Mouse (Mus musculus): ENCODE results near the gene Sh3rf3. TPM values are rescaled to one million over a fixed set of nuclear protein-coding genes. Genes with fewer than 3 reads are reported as not detected.
A peak's percentile ranks its signal among the peaks of the same experiment; 100 is the strongest.

The Sh3rf3 gene
- total RNA-seq, 2 experiments from 2014 or later, result 83.7 to 97.9 TPM

DNA sequence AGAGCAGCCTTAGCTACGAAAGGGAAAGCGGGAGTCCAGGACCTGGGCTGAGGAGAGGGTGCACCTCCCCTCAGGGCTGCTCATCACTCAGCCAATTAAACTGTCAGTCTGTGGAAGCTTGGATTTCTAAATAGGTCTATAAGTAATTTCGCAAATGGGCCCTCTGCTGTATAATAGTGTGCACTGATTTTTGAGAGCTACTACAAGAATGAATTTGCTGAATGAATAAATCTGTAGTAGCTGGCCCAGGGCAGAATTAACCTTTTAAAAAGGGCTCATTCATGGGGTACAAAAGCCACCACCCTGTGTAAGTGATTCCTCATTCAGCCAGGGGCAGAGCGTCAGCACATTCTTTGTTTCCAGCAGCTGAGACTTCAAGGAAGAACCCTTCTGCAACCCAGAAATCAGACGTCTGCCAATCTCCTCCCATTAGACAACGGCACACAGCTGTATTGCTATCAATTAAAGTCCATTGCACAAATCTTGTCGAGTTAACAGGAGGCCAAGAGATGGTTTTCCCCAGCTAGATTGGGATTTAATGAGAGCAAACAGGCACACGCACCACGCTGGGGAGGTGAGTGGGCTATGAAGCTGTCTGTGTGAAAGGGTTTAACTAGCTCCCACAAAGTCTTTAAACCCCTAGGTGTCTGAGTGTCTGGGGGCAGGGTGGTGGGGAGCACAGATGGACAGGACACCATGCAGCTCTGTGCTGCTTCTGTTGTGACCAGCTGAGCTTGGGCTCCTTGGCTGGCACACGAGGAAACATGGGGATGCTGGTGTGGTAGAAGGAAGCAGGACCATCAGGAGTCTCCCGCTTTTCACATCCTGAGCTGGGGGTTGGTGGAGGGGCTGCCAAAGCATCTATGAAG, 136.8 kb downstream of the Sh3rf3 start:
- intact Hi-C loops (cut with DNase I), result loop anchor here (10.0 kb wide), 1 partner anchor 165 kb away; no protein-coding TSS in a partner anchor
- no peak for DNase-seq (ENCODE audit: extremely low spot score in 1 of 2, low spot score in 2 of 2)

DNA sequence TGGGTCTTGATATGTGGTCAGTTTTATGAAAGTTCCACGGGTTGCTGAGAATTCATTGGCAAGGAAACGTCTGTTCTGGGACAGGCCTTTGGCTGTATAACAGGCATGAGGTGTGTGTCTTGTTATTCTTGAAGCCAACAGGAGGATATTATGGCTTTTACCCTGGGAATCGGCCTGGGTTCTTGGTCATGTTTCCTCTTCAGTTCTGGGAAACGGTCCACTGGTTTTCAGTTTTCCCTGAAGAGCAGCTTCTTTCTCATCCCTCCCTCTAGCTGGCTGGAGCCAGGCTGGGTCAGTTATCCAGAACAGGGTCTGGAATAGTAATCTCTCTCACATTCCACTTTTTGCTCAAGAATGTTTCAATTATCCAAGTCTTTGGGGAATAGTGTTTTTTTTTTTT, 147.0 kb downstream of the Sh3rf3 start:
- intact Hi-C loops (cut with DNase I), result no loop called here

DNA sequence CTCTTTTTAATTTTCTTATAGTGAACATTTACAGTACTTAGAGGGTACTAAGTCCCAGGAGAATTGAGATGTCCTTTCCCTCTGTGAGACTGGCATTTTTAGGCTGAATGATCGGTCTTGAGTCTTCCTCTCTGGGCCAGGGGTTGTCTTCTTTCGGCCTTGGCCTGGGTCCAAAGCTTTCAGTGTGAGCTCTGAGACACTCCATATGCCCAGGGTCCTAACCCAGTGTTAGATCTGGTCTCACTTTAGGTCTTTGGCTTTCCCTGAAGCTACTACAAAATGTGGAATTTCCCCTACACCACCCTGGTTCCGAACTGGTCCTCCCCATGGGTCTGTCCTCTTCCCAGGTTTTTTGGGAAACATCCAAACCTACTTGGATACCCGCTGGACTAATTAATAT, 155.1 kb downstream of the Sh3rf3 start:
- intact Hi-C loops (cut with DNase I), result no loop called here
- DNase-seq (ENCODE audit: extremely low spot score in 1 of 2, low spot score in 2 of 2), result no peak

More for the DNA sequence above, 147.0 kb downstream of the Sh3rf3 start:
- no peak for DNase-seq (ENCODE audit: extremely low spot score in 1 of 2, low spot score in 2 of 2)

DNA sequence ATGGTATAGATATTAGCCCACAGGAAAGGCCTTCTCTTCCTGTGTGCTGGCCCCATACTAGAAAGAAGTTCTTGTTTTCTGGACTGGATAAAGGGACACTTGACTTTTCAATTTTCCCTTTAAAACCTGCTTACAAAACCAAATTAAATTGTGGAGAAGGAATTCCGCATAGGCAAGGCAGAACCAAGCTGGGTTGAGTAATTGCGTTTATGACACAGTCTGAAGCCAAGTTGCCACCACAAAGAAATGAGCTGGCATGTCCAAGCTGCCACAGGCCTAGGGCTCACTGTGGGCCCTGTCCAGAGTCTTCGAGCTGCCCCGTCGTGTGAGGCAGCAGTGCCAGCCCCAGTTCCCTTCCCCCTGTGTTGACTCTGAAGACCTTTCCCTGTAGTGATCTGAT, 156.2 kb downstream of the Sh3rf3 start:
- DNase-seq (ENCODE audit: extremely low spot score in 1 of 2, low spot score in 2 of 2), result no peak
- intact Hi-C loops (cut with DNase I), result no loop called here

DNA sequence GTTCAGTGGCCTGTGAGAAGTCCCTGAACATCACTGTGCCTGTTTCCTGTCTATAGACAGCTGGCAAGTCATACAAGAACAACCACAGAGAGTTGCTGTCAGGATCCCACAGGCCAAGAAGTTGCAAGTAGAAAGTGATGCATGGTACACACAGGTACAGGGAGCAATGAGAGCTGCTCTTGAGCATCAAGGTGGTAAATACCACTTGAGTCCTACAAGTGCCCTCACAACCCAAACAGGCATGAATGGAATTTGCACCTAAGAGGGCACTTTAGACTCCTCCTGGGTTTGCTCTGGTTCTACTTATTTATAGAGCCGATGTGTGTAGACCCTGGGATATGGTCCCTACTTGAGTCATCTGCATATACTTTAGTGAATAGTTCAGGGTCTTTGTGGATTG, 159.0 kb downstream of the Sh3rf3 start:
- intact Hi-C loops (cut with DNase I), result no loop called here

DNA sequence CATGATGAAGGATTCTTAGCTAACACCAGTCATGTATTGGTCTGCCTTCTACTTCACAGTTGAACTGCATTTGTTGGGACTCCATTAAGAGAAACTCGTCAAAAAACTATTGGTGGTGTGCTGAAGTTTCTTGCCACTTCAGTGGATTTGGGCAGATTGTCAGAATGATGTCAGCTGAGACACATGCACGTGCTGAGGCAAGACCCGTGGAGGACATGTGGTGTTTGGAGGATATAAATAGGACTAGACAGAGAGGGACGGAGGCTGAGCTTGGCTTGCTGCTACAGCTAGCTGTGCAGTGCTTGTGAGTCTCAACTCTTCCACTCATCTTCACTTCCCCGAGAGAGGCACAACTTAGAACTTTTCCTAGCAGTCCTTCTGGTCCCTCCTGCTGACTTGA, 161.0 kb downstream of the Sh3rf3 start:
- intact Hi-C loops (cut with DNase I), result no loop called here
- no peak for DNase-seq (ENCODE audit: extremely low spot score in 1 of 2, low spot score in 2 of 2)

More for the DNA sequence above, 159.0 kb downstream of the Sh3rf3 start:
- DNase-seq (ENCODE audit: extremely low spot score in 1 of 2, low spot score in 2 of 2), result no peak

DNA sequence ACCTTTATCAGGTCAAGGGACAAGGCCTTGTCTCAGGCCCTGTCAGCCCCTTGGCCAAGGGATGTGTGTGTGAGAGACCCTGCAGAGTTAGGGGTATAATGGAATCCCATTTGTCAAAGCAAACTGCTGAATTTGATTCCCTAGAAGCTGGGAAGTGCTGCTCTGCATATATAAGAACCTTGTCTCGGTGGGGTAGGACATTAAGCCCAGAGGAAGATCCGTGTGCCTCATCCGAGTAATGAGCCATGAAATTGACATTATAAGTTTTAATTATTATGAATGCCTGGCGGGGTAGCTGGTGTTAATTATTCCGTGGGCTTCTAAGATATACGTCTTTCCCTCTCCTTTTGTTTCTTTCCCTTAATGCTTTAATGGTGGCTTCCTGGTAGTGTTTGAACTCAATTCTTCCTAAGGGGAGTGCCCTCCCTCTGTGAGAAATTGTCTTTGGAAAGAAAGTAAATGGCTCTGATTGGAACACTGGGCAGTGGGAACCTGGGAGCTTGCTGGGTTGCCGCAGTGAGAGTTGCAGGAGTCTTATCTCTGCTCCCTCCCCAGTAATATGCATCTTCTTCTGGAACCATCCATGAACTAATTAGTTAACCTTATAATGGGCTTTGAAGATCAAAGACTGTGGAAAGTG, 166.3 kb downstream of the Sh3rf3 start:
- intact Hi-C loops (cut with DNase I), result no loop called here
- DNase-seq (ENCODE audit: extremely low spot score in 1 of 2, low spot score in 2 of 2), result no peak

DNA sequence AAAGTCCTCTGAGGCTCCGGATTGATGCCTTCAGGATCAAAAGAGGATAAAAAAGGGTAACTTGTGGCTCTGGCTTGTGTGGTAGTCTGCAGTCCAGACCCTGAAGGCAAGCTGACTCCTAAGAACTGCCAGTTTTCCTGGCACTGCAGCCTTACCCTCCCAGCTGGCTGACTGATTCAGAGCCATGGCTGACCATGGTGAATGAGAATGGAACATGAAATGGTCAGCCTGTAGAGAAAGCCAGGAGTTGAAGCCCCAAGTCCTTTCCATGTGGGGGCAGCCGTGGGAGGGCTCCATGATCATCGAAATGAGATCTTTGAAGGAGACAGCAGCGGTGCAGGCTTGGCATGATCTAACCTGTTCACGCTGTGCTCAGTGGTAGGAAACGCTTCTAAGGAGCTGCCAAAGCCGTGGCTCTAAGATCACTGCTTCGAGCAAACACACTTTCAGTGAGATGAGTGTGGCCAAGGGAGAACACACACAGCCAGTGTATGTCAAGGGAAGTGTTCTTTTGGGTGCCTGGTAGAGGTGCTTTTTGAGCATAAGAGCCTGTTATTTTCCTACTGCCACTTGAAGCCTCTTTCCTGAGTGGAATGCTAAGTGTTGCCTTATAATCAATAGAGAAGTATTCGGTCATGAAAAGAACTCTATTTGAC, 168.6 kb downstream of the Sh3rf3 start:
- DNase-seq (ENCODE audit: extremely low spot score in 1 of 2, low spot score in 2 of 2), result no peak
- intact Hi-C loops (cut with DNase I), result no loop called here

DNA sequence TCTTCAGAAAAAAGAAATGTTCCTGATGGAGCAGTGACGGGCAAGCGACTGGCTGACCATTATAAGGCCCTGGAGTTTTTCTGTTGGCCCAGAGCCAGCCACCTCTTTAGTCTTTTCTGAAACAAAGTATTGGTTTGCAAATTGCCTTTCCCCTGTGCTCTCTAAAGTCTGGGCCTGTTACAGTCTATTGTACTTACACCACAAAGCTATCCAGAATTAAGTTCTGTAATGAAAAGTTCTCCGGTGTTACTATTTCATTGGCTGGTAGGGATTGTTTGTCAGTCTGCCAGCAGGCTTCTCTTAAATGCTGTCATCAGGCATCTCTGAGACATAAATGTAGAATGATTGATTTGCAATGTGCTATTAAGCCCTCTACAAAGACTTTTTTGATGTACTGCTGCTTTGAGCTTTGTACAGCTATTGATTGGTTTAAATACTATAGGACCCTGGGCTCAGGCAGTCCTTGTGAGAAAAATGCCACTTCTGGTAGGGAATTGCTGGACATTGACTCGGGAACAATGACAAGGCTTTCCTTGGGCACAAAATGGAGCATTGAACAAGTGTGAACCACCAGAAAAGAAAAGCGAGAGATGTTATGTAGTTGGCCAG, 169.5 kb downstream of the Sh3rf3 start:
- DNase-seq (ENCODE audit: extremely low spot score in 1 of 2, low spot score in 2 of 2), result no peak
- intact Hi-C loops (cut with DNase I), result no loop called here

DNA sequence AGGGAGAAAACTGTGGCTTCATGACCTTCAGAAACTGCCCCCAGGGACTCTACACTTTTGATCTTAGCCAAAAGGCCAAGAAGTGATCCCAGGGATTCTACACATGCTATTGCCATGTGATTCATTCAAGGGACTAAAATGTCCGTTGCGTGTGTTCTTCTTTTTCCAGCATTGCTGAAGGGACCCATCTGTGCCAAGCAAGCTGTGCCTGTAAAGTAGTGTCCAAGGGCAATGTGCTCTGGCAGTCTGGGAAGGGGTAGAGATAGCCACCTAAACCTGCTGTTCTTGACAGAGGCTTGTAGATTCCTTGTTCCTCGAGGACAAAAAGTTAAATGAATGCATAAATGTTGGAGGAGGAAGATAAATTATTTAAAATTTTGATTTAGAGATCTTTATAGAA, 178.5 kb downstream of the Sh3rf3 start:
- intact Hi-C loops (cut with DNase I), result no loop called here
- DNase-seq (ENCODE audit: extremely low spot score in 1 of 2, low spot score in 2 of 2), result no peak

DNA sequence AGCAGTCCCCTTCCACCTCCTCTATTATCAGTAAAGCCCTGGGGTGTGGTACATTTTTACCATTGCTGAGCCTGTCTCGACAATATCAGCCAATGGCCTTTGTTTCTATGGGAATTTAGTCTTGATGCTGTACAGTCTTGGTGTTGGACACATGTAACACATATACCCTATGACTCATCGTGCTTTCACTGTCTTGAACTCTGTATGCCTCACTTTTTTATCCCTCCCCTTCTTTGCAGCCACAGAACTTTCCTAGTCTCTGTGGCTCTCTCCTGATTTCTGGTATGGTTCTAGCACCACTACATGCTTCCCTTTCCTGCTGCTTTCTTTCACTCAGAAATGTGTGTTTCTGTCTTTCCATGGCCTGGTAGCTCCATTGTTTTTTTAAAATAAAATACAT, 181.6 kb downstream of the Sh3rf3 start:
- intact Hi-C loops (cut with DNase I), result no loop called here
- no peak for DNase-seq (ENCODE audit: extremely low spot score in 1 of 2, low spot score in 2 of 2)

DNA sequence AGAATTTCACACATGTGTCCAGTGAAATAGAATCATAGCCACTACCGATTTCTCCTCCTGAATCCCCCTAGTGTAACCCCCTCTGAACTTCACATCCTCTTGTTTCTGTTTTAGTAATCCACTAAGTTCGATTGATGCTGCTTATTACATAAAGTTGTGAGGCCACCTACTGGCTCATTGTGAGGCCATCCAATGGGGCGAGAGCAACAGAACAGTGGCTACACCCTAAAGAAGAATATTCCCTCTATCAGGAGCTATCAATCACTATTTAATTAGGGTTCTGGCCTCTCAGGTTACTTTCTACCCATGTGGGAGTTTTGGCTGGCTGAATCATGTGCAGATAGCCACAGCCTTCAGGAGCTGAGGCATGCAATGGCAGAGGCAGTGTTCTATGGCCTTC, 182.0 kb downstream of the Sh3rf3 start:
- intact Hi-C loops (cut with DNase I), result no loop called here
- no peak for DNase-seq (ENCODE audit: extremely low spot score in 1 of 2, low spot score in 2 of 2)

DNA sequence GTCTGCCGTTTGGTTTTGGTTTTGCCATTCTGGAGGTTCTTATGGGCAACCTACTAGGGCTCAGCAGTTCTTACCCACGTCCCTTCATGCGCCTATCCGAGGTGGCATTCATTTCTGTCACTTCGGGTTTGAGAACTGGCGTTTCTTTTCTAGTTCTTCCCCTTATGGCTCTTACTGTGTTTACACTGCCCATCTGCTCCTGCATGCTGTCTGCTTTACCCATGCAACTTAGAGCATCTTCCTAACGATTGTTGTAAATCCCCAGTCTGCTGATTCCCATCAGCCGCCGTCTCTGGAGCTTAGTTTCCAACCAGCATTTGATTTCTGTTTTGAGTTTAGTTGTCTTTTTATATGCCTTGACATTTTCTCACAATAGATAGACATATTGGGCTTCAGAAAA, 189.2 kb downstream of the Sh3rf3 start:
- intact Hi-C loops (cut with DNase I), result loop anchor here (10.0 kb wide), 1 partner anchor 188 kb away; the partner anchor contains the start of gene Sh3rf3
- DNase-seq (ENCODE audit: extremely low spot score in 1 of 2, low spot score in 2 of 2), result peak in 1 of 2 experiments; percentile 53

DNA sequence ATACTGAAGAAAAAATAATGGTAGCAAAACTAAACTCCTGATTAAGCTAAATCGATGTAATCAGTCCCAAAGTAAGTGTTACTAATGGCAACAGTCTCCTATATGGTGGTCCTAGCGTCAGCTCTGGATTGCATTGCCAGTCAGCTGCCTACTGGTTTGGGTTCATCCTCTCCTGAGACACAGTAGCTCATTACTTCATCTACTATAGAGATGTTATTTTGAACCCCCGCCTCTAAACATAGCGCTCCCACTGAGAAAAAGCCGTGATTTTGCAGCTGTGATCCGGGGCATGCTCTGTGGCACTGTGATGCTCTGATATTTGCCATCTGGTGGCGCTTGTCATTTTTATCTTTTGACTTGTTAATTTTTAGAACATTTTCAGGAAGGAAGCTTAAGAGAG, 198.3 kb downstream of the Sh3rf3 start:
- DNase-seq (ENCODE audit: extremely low spot score in 1 of 2, low spot score in 2 of 2), result no peak
- intact Hi-C loops (cut with DNase I), result no loop called here

DNA sequence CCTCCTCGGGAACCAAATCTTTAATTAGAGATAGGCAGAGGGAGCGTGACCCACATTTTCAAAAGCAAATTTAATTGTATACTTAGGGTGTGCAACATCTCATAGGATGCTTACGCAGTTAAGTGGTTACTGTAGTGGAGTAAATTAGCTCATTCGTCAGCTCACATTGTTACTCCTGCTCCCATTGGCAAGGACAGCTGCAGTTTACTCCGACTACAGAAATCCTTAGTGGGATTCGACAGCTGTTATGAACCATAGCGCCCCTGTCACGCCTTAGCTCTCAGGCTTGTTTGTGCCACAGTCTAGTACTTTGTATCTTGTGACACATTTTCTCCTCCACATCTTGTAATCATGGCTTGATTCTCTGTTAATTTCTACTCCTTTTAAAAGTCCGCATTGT, 200.5 kb downstream of the Sh3rf3 start:
- no peak for DNase-seq (ENCODE audit: extremely low spot score in 1 of 2, low spot score in 2 of 2)
- intact Hi-C loops (cut with DNase I), result no loop called here

DNA sequence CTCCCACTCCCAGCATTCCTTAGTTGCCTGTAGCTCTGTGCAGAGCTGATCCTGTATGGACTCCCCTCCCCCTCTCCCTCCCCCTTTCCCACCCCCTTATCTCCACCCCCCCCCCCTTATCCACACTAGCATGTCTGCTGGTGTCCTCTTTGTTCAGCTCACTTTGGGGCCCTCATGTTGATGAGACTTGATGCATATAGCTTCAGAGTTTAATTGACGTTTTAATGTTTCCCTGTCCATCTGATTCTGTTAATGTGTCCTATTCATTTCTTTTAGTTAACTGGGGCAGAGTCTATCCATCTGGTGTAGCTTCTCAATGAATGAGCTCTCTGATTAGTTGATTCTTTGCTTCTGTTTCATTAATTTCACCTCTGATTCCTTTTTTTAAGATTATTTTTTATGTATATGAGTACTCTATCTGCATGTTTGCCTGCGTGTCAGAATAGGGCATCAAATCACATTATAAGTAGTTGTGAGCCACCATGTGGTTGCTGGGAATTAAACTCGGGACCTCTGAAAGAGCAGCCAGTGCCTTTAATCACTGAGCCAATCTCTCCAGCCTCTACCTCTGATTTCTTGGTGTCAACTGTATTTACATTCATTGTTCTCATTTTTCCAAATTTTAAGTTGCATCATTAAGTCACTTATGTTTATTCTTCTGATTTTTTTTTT, 206.3 kb downstream of the Sh3rf3 start:
- DNase-seq (ENCODE audit: extremely low spot score in 1 of 2, low spot score in 2 of 2), result no peak
- intact Hi-C loops (cut with DNase I), result no loop called here

DNA sequence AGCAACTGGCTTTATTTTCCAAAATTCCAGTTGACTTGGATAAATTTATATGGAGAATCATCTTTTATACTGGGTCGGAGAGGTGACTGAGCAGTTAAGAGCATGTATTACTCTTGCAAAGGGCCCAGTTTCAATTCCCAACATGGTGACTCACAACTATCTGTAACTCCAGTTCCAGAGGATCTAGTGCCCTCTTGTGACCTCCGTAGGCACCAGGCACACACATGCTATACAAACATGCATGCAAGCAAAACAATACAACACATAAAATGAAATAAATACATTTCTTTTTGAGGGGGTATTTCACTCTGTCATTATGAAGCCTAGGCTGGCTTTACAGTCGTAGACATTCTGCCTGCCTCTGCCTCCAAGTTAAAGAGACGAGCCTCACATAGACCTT, 237.3 kb downstream of the Sh3rf3 start:
- intact Hi-C loops (cut with DNase I), result no loop called here
- no peak for DNase-seq (ENCODE audit: extremely low spot score in 1 of 2, low spot score in 2 of 2)

DNA sequence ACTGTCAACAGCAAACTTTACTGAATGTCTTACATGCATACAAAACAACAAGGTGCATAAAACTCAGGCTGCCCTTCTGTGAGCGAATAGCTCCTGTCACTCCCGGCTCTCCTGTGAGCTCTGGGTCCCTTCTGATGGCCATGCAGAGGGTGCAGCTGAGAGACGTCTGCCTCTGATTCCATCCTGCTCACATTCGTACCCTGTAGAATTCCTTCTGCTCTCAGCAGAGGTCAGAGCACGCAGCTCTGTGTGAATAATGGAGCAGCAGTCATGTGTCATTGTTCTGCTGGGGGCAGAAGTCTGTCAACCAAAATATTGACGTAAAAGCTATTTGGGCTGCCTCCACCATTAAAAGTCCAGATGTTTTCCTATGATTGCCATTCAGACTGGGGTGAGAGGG, 243.1 kb downstream of the Sh3rf3 start:
- intact Hi-C loops (cut with DNase I), result no loop called here
- no peak for DNase-seq (ENCODE audit: extremely low spot score in 1 of 2, low spot score in 2 of 2)

DNA sequence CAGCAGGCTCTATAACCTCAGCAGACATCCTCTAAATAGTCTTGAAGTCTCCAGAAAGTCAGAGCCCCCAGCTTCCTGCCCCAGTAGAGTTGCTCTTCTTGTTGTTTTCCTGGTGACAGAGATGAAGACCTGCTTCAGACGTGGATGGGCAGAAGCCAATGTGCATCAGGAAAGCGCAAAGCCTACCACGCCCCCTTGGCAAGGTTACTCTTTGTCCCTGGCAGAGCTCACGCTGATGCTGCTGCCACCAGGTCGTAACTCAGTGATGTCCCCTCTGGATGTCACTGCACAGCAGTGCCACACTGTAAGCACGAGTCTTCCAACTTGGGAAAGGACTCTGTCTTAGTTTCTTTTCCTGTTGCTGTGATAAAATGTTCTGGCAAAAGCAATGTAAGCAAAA, 253.6 kb downstream of the Sh3rf3 start:
- no peak for DNase-seq (ENCODE audit: extremely low spot score in 1 of 2, low spot score in 2 of 2)
- intact Hi-C loops (cut with DNase I), result no loop called here
